Comparison of ENCODE assay signal across 7 mouse cellular contexts in genomic region chr8:91872278-91873115, GRCm38 (mm10).
DNase-seq lines count a peak whose midpoint lies in the region; ATAC-seq and TF ChIP-seq lines count a peak whose summit lies in the region.

No protein-coding gene starts in this region.

- ATAC-seq in liver, postnatal 0 days, result peak; percentile 77
- ATAC-seq in frontal cortex, adult (ENCODE audit: low TSS enrichment), result no peak

- H3K9me3 ChIP-seq in ES-Bruce4 (replicated peaks; ENCODE audit: control insufficient read depth, insufficient read depth, low read length, poor library complexity, severe bottlenecking), result no peaks in the 10 kb centered on the region
- no peaks in the 10 kb centered on the region for H3K9me3 ChIP-seq in liver, postnatal 0 days (ENCODE audit: low read length)

- no peak for TF ChIP-seq CTCF in ES-Bruce4 (IDR thresholded peaks at IDR 0.05; ENCODE audit: low read depth, low read length)
- TF ChIP-seq CTCF in liver, postnatal 0 days (IDR thresholded peaks at IDR 0.05; ENCODE audit: low read depth), result no peak

- H3K9ac ChIP-seq in ES-Bruce4 (ENCODE audit: low read depth, poor library complexity, severe bottlenecking), result peak overlapping the region; percentile 13; the same call in 1 of the 2 replicates
- no peak overlapping the region for H3K9ac ChIP-seq in liver, postnatal 0 days (replicated peaks)

- no peak overlapping the region; the same call in 1 of the 2 replicates for H3K4me3 ChIP-seq in ES-Bruce4 (ENCODE audit: low read depth, low read length)
- peak overlapping the region; percentile 0; the same call in 1 of the 2 replicates for H3K4me3 ChIP-seq in liver, postnatal 0 days (ENCODE audit: low read depth, low read length)

- no peaks in the 10 kb centered on the region for H3K36me3 ChIP-seq in ES-Bruce4 (ENCODE audit: control insufficient read depth, insufficient read depth, low read length, poor library complexity, severe bottlenecking)
- H3K36me3 ChIP-seq in liver, postnatal 0 days (replicated peaks; ENCODE audit: insufficient read depth, low read length), result no peaks in the 10 kb centered on the region

- H3K27ac ChIP-seq in ES-Bruce4 (ENCODE audit: insufficient read depth, low read length), result no peak overlapping the region
- no peak overlapping the region for H3K27ac ChIP-seq in liver, postnatal 0 days (ENCODE audit: low read depth)

- 0 out of 2 replicates have a peak, but pooled peaks cover 2% of the 10 kb centered on the region for H3K27me3 ChIP-seq in ES-Bruce4 (ENCODE audit: control insufficient read depth, insufficient read depth, low read length, poor library complexity, severe bottlenecking)
- H3K27me3 ChIP-seq in liver, postnatal 0 days (ENCODE audit: insufficient read depth, low read length), result 0 out of 2 replicates have a peak, but pooled peaks cover 4% of the 10 kb centered on the region

- H3K4me1 ChIP-seq in ES-Bruce4 (ENCODE audit: control insufficient read depth, insufficient read depth, low read length), result no peaks in the 10 kb centered on the region
- no peaks in the 10 kb centered on the region for H3K4me1 ChIP-seq in liver, postnatal 0 days (ENCODE audit: insufficient read depth)

- WGBS in liver, postnatal 0 days (ENCODE audit: insufficient replicate concordance), result 13% methylated on average over 29 of the region's 29 CpGs

- H3K4me2 ChIP-seq in liver, postnatal 0 days (ENCODE audit: low read depth, low read length), result peak overlapping the region; percentile 44

- TF ChIP-seq EP300 in ES-Bruce4 (IDR thresholded peaks at IDR 0.05; ENCODE audit: insufficient read depth, low read depth, low read length), result no peak
- no peak for TF ChIP-seq EP300 in liver, postnatal 0 days (IDR thresholded peaks at IDR 0.05; ENCODE audit: low read depth)

- TF ChIP-seq POLR2A in ES-Bruce4 (IDR thresholded peaks at IDR 0.05; ENCODE audit: insufficient read depth, low read length), result no peak

- peak; percentile 11 for DNase-seq in R1 (ENCODE audit: low read depth, low spot score)
- peak; percentile 27 for DNase-seq in gastrocnemius, postnatal 14 days
- DNase-seq in kidney, adult 11 months, result peak; percentile 24
- DNase-seq in liver, postnatal 0 days, result peak; percentile 24
- DNase-seq in urinary bladder, postnatal 25 days (ENCODE audit: low spot score), result no peak

- intact Hi-C loops in gastrocnemius, postnatal 14 days (cut with DNase I; ENCODE audit: low total_unique reads), result no loop called here
